Comparison of ENCODE assay signal across 9 mouse cellular contexts in genomic region chr12:86899461-86900179, GRCm38 (mm10). TPM values are rescaled to one million over a fixed set of nuclear protein-coding genes. Genes with fewer than 3 reads are reported as not detected.
DNase-seq lines count a peak whose midpoint lies in the region; ATAC-seq lines count a peak whose summit lies in the region.
"Had no signal": no experiment of that assay in that cellular context is flagged by ENCODE, and none has a peak within 500 bp of the region (broad histone marks: within the 10 kb centered on the region; RNA-seq: fewer than 3 reads in every experiment).

No protein-coding gene starts in this region.

- 67% methylated on average over 11 of the region's 11 CpGs for WGBS in midbrain, embryonic 15.5 days

- H3K4me1 ChIP-seq in midbrain, embryonic 15.5 days, result peaks cover 54% of the 10 kb centered on the region

- peak; percentile 55 to 73 for DNase-seq in lung, adult 18-20 months
- no peak for DNase-seq in lung, postnatal 25 days (ENCODE audit: low spot score)
- DNase-seq in gastrocnemius, postnatal 14 days, result peak; percentile 55
- DNase-seq in kidney, adult 8-10 months, result peak; percentile 44 to 57
- DNase-seq in spleen, postnatal 10 days (ENCODE audit: low spot score in 2 of 2), result no peak
- no peak for DNase-seq in spleen, postnatal 14 days (ENCODE audit: low spot score in 2 of 2)
- DNase-seq in cerebellum, adult 9-11 months, result no peak

- H3K4me2 ChIP-seq in midbrain, embryonic 15.5 days, result no peak overlapping the region

- intact Hi-C loops in gastrocnemius, postnatal 14 days (cut with DNase I; ENCODE audit: low total_unique reads), result no loop called here

- H3K9me3 ChIP-seq in midbrain, embryonic 15.5 days, result no peaks in the 10 kb centered on the region

- no peak overlapping the region for H3K4me3 ChIP-seq in midbrain, embryonic 15.5 days

- peak overlapping the region; percentile 50; the same call in 1 of the 2 replicates for H3K27ac ChIP-seq in midbrain, embryonic 15.5 days
- H3K27ac ChIP-seq: liver, embryonic 14.5 days had no signal

- no peaks in the 10 kb centered on the region for H3K36me3 ChIP-seq in midbrain, embryonic 15.5 days (replicated peaks)

- no peak overlapping the region for H3K9ac ChIP-seq in midbrain, embryonic 15.5 days
- H3K9ac ChIP-seq: liver, embryonic 14.5 days had no signal

- no peak for ATAC-seq in midbrain, embryonic 15.5 days (replicated peaks)

- no peaks in the 10 kb centered on the region for H3K27me3 ChIP-seq in midbrain, embryonic 15.5 days (replicated peaks)

RNA-seq across cellular contexts. Expression of gene Irf2bpl, which starts 15.0 kb away (rescaled TPM):
- total RNA-seq in gastrocnemius, postnatal 14 days (2021), result 10 to 100 TPM; 41.8 to 42.8 TPM
- polyA plus RNA-seq in midbrain, embryonic 15.5 days (2015; fragmentation: Nextera tagmentation; extraction: Ambion mirVana), result 94.3 and 98.5 TPM in 2 replicates

RNA-seq across cellular contexts. Expression of gene Cipc, which starts 47.2 kb away (rescaled TPM):
- total RNA-seq in gastrocnemius, postnatal 14 days (2021), result 10 to 100 TPM; 20.2 to 20.3 TPM
- polyA plus RNA-seq in midbrain, embryonic 15.5 days (2015; fragmentation: Nextera tagmentation; extraction: Ambion mirVana), result 55.0 and 56.0 TPM in 2 replicates

Comparison
In these comparisons a context has a peak if more than half of its experiments do, and no peak if none do; other contexts are left out.
1. DNase-seq: peak in lung, adult 18-20 months (2 of 2), gastrocnemius, postnatal 14 days (single experiment) and kidney, adult 8-10 months (2 of 2); none in lung, postnatal 25 days (single experiment), spleen, postnatal 10 days (0 of 2), spleen, postnatal 14 days (0 of 2) and cerebellum, adult 9-11 months (single experiment).